Mouse (Mus musculus): ENCODE data around the gene Ran.

Gene Ran

GRCm38 (mm10) chr5:129015540-129015939 lies 4.3 kb upstream of the Ran start:
- DNase-seq, result no peak

GRCm38 (mm10) chr5:129016370-129016769 lies 3.5 kb upstream of the Ran start:
- DNase-seq, result no peak

GRCm38 (mm10) chr5:129018782-129019489 lies 933 bp upstream of the Ran start:
- no peak for DNase-seq

GRCm38 (mm10) chr5:129020300-129020668 lies 415 bp downstream of the Ran start:
- no peak for DNase-seq

GRCm38 (mm10) chr5:129020731-129021130 lies 862 bp downstream of the Ran start:
- peak in 1 of 2 experiments; percentile 24 for DNase-seq

- DNase-seq, result no peak
Observed at GRCm38 (mm10) chr5:129025048-129025447, 5.2 kb downstream of the Ran start.

GRCm38 (mm10) chr5:129025725-129026124 lies 5.9 kb downstream of the Ran start:
- DNase-seq, result no peak

GRCm38 (mm10) chr5:129026171-129026570 lies 6.3 kb downstream of the Ran start:
- DNase-seq, result no peak

- no peak for DNase-seq
Observed at GRCm38 (mm10) chr5:129026637-129027036, 6.8 kb downstream of the Ran start.

- no peak for DNase-seq
Observed at GRCm38 (mm10) chr5:129029131-129029723, 9.4 kb downstream of the Ran start.

- DNase-seq, result no peak
Observed at GRCm38 (mm10) chr5:129036678-129037077, 16.8 kb downstream of the Ran start.

GRCm38 (mm10) chr5:129037739-129038138 lies 17.9 kb downstream of the Ran start:
- DNase-seq, result no peak

GRCm38 (mm10) chr5:129045641-129046580 lies 26.0 kb downstream of the Ran start:
- DNase-seq, result no peak

- no peak for DNase-seq
Observed at GRCm38 (mm10) chr5:129049372-129049771, 29.5 kb downstream of the Ran start.

- no peak for DNase-seq
Observed at GRCm38 (mm10) chr5:129051910-129052309, 32.0 kb downstream of the Ran start.

GRCm38 (mm10) chr5:129052636-129053355 lies 32.9 kb downstream of the Ran start:
- DNase-seq, result no peak

GRCm38 (mm10) chr5:129054675-129055284 lies 34.9 kb downstream of the Ran start:
- no peak for DNase-seq

- no peak for DNase-seq
Observed at GRCm38 (mm10) chr5:129059116-129059515, 39.2 kb downstream of the Ran start.

GRCm38 (mm10) chr5:129061579-129061978 lies 41.7 kb downstream of the Ran start:
- peak; percentile 22 to 46 for DNase-seq

GRCm38 (mm10) chr5:129063037-129063791 lies 43.3 kb downstream of the Ran start:
- DNase-seq, result peak; percentile 69 to 71

- DNase-seq, result no peak
Observed at GRCm38 (mm10) chr5:129063792-129064087, 43.9 kb downstream of the Ran start.

GRCm38 (mm10) chr5:129064186-129064585 lies 44.3 kb downstream of the Ran start:
- DNase-seq, result no peak

All from lung, adult 18-20 months (tissue).